Mouse (Mus musculus) CD4-positive helper T cell, adult 2 months (primary cell): ENCODE data around the gene Pfdn6.
"Not testable (repeated sequence)": the region's sequence is repeated elsewhere in the genome, so short reads cannot be mapped to it uniquely, and the experiment has no call there.

Experiments used
- DNase-seq: peaks from one replicate; pipeline ENCODE4 v3.0.0-alpha.2; 2012; ENCODE audit warnings: low read depth, missing footprints, low spot score

Pfdn6 gene

GRCm38 (mm10) chr17:33898193-33898592, 42.0 kb downstream of the Pfdn6 start:
- DNase-seq: not testable (repeated sequence)

DNA sequence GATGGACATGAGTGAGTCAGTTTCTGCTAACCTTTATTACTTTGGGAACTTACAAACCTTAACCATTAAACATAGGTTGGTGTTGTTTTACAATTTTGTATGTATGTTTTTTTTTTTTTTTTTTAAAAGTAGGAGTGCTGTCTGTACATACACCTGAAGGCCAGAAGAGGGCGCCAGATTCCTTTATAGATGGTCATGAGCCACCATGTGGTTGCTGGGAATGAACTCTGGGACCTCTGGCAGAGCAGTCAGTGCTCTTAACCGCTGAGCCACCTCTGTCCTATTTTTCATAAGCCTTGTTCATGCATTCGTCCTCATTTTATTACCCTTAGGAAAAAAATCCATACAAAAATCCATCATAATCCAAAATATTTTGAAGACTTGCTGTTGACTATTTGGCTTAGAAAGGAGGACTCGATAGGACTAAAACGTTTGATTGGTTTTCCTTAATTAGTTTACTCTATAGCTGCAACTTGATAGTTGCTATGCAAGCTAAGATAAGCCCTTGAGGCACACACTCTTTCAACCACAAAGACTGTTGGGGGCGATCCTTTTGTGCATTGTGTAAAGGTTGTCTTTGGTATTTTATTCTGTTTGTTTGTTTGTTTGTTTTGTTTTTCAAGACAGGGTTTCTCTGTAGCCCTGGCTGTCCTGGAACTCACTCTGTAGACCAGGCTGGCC, 42.9 kb downstream of the Pfdn6 start:
- peak; percentile 85 for DNase-seq

- not testable (repeated sequence) for DNase-seq
Measured at GRCm38 (mm10) chr17:33893011-33893410, 47.1 kb downstream of the Pfdn6 start.

DNA sequence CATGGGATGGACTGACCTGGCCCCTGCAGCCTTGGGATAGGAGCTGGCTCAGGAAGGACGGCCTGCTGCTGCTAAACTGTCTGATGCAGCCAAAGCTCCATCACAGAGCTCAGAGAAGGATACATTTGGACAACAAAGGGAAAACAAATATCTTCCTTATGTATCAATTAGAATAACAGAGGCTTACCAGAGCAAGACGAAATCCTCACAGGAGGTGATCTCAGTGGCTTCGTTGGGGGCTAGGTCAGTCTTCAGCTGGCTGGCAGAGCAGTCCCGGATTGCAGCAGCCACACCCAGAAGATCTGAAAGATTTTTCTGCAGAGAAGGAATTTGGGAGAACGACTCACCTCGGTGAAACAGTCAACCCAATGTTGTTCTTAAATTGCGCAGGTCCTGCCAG, 47.7 kb downstream of the Pfdn6 start:
- no peak for DNase-seq

GRCm38 (mm10) chr17:33891892-33892291, 48.3 kb downstream of the Pfdn6 start:
- not testable (repeated sequence) for DNase-seq

- no peak for DNase-seq
Measured at GRCm38 (mm10) chr17:33891357-33891756, 48.8 kb downstream of the Pfdn6 start.

DNA sequence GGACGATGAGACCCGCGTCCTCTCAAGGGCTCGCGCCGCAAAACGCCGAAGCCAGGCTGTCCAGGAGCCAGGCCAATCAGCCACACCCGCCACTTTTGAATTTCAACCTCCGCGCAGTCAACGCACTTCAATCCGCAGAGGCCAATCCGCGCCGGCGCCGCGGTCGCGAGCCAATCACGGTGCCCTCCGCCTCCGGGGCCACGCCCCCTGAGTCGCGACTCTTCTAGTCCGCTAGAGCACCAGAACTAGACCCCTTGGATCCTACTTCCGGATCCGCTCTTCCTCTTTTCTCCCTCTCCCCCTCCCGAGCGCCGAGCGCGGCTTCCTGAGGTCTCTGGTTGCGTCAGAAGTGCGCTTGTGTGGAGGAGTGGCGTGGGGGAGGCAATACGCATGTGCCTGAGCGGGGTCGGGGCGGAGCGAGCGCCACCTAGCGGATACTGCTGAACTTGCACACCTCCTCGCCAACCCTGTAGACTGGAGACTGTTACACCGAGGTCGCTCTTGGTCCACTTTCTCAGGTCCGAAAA, 49.5 kb downstream of the Pfdn6 start, which contains the start of gene Kifc1:
Gene Kifc1 (minus strand): TSS at position 129 of the 527 bp plus-strand sequence.
- peak; percentile 100 for DNase-seq

DNA sequence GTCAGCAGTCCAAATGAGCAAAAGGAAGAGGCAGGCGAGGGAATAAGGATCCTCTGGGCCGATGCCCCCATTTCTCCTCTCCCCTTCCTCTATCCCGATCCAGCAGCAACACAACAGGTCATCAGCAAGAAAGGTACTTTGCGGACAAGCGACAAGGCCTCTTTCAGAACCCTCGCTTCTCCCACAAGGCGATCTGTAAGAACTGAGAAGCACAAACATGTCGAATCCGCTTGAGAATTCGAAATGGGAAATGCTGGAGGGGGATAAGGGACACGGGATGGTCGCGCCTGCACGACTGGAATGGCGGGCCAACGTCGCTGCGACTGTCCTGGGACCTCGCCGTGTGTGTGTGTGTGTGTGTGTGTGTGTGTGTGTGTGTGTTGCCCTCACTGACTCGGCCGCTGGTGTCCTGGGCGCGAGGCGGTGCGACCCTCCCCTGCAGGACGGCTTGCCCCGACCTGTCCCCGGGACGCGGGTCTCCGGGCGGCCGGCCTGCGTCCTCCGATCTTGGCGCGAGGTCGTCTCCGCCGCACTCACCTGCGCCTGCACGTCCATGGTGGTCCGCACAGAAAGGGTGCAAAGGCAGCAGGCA, 50.1 kb downstream of the Pfdn6 start:
- DNase-seq: not testable (repeated sequence)
